Mouse (Mus musculus): ENCODE measurements around the gene Cyb561a3.
"Not testable (repeated sequence)": the region's sequence is repeated elsewhere in the genome, so short reads cannot be mapped to it uniquely, and the experiment has no call there.

Gene Cyb561a3

DNA sequence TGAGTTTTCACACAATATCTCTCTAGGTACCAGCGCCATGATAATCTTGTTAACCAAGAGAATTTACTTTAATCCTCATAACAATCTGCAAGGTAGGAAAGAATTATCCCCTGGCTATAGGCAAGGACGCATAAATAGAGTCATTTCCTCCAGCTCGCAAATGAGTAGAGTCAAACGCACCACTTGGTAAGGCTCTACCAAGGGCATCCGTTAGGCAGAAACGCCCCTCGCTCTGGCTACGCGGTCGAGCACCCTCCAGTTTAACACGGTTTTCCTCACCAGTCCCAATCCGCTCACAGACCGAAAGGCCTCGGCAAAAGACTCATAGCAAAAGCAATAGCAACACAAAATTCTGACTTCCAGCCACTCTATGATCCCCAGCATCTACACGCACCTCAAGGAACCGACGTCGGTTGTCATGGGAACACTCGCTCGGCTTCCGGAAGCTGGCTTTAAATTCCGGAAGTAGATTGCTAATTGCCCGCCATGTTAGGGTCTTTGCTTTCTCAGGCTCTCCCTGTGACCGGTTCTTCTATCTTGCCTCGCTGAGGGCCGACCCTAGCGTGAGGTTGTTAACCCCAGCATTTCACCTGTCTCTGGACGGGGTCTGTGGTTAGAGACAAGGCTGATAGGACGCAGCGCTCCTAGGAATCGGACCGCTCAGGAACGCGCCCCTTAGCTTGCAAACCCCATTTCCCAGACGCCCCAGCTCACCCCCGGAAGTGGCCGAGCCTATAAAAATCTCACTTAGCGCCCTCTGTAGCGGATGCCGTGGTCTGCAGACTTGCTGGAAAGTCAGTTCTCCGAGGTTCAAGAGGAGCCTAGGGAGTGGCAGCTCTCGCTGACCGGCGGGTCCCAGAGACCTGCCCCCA, at the start of gene Cyb561a3, which contains the start of gene Tmem138:
TSS of gene Cyb561a3 (plus strand) at position 483 of the 872 bp plus-strand sequence.
TSS of gene Tmem138 (minus strand) at position 673 of the 872 bp plus-strand sequence.
- peak; percentile 96 for DNase-seq (ENCODE audit: low read depth, low spot score)

GRCm38 (mm10) chr19:10530082-10530481, 46.9 kb upstream of the Cyb561a3 start:
- DNase-seq (ENCODE audit: low read depth, low spot score): peak; percentile 61

DNA sequence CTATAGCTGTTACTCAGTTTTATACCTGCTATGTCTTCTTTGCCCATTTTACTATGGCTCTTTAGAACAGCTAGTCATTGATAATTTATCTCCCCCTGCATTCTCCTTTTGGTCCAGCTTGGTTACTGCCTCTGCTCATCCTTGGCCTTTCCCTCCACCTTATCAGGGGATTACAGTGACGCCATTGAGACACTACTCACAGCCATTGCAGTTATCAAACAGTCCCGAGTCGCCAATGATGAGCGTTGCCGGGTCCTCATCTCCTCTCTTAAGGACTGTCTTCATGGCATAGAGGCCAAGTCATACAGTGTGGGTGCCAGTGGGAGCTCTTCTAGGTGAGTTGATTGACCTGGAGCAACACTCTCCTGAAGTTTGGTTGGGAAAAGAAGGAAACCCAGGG, 37.5 kb upstream of the Cyb561a3 start:
- DNase-seq (ENCODE audit: low read depth, low spot score): no peak

DNA sequence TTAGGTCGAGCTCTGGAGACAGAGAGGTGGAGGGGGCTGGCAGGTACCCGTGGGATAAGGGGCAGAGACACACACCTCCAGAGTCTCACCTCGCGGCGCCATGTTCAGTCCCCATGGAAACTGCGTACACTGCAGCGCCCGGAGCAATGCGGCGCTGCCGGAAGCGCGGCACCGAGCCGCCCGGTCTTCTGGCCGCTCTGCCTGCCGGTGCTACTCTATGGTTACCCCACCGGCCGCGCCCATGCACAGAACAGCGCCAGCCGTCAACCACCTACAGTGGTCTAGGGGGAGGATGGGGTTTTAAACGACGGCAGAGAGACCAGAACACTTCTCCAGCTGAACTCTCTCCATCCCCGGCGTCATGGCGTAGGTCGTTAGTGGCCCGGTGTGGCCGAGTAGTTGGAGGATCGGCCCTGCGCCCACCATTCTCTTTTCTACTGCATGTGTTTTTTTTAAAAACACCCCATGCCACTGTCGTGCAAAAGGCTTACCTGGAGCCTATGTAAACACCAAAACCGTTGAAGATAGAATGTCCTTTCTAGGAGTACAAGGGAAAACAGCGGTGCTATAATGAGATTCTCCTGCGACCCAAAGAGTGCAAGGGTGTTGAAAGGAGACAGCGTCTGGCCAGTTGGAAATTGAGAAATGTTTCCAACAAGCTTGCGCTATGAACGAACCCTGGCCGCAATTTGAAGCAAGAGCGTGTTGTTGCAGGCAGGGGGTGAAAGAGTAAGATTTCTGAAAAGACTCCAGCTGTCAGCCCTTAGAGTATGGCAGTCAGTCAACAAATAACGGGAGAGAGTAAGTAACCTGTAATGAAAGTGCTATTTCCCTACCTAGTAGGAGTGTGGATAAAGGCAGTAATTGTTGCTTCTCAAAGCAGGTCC, 21.1 kb upstream of the Cyb561a3 start, which contains the start of gene Tmem216:
TSS of gene Tmem216 (minus strand) at position 615 of the 887 bp plus-strand sequence.
- DNase-seq (ENCODE audit: low read depth, low spot score): peak; percentile 92

- no peak for DNase-seq (ENCODE audit: low read depth, low spot score)
These were observed 20.0 kb upstream of the Cyb561a3 start for GRCm38 (mm10) chr19:10557001-10557400.

- DNase-seq (ENCODE audit: low read depth, low spot score): no peak
These were observed 19.5 kb upstream of the Cyb561a3 start for GRCm38 (mm10) chr19:10557430-10557829.

DNA sequence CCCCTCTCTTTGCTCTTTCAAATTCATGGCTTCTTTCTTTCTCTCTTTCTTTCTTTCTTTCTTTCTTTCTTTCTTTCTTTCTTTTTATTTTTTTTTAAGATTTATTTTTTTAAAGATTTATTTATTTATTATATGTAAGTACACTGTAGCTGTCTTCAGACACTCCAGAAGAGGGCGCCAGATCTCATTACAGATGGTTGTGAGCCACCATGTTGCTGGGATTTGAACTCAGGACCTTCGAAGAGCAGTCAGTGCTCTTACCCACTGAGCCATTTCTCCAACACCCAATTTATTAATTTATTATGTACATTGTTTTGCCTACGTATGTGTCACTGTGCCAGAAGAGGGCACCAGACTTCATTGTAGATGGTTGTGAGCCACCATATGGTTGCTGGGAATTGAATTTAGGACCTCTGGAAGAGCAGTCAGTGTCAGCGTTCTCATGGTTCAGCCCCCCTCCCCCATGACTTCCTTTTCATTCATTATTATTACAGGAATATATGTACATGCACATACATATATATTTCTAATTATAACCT, 19.1 kb upstream of the Cyb561a3 start:
- DNase-seq (ENCODE audit: low read depth, low spot score): not testable (repeated sequence)

- peak; percentile 39 for DNase-seq (ENCODE audit: low read depth, low spot score)
These were observed 16.9 kb upstream of the Cyb561a3 start for GRCm38 (mm10) chr19:10560108-10560507.

DNA sequence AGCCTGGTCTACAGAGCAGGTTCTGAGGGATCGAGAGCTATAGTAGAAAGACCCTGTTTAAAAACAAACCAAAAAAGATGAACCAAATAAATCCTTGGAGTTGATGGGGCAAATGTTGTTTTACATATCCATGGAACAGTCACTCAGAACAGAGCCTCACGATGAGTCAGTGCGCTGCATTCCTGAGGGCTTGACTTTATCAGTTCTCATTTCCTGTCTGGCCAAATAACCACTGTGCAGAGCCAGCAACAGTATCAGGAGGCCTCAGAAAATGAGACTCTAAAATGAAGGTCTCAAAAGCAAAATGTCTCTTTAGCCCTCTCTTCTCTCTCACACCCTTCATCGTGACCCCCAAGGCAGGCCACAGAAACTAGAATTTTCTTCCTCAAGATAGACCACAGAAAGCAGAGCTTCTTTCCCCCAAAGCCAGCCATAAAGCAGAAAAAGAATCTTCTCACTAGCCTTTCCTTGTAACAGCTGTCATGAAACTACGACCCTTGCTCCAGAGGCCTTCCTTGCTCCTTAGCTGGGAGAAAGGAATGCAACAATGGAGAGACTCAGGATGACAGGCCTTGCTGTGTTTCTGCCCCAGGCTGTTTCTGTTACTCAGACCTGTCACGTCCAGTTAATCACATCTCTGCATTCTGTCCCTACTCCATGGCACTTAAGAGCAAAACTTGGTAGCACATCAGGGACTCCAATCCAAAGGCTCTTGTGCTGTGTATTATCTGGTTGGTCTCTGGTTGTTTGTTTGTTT, 15.2 kb upstream of the Cyb561a3 start:
- no peak for DNase-seq (ENCODE audit: low read depth, low spot score)

- no peak for DNase-seq (ENCODE audit: low read depth, low spot score)
These were observed 14.6 kb upstream of the Cyb561a3 start for GRCm38 (mm10) chr19:10562351-10562750.

DNA sequence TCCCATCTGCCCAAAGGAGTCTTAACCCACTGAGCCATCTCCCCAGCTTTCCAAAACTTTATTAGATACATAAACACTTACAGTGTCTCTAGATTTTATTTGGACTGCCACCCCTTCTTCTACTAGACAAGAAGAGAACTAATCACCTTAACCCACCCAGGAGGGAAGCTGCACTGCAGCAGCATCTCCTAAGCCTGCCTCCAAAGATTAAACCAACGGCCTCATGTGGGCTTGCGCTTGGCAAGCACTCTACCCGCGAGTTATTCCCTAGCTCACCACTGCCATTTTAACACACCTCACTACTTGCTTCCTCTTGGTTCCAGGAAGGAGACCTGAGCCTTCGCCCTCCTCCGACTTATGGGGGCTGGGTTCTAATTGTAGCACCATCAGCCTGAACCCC, 12.7 kb upstream of the Cyb561a3 start:
- no peak for DNase-seq (ENCODE audit: low read depth, low spot score)

DNA sequence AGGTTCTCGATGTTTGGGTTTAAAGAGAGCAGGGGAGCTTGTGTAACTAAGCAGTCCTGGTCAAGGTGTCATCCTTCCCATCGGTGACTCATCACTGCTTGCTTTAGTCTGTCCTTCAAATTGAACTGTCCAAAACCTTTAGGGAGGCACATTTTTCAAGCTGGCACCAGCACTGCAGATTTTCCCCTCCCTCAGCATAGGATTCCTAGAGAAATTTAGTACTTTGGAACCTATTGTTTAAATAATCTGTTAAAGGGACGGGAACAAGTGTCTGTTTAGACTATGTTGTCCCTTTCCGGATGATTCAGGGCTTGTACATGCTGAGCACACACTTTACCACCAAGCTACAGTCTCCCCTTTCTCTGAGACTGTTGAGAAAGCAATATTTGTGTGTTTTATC, 11.8 kb upstream of the Cyb561a3 start:
- DNase-seq (ENCODE audit: low read depth, low spot score): no peak

DNA sequence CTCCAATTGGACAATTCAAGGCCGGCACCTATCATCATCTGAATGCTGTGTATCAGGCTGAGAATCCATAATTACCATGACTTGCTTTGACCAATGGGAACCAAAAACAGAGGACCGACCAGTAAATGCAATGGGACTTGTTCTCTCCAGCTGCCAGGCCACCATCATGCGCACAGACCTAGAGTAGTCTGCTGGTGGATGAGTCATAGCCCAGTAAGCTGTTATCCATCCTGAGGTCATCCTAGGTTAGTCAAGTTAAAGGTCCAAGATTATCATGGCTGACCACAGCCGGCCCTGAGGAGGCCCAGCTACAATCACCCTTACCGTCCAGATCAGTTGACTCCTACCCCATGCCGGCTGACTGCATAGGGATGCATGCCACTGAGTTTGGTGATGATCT, 7.3 kb upstream of the Cyb561a3 start:
- DNase-seq (ENCODE audit: low read depth, low spot score): no peak

GRCm38 (mm10) chr19:10580102-10580501, 3.1 kb downstream of the Cyb561a3 start:
- DNase-seq (ENCODE audit: low read depth, low spot score): no peak

- no peak for DNase-seq (ENCODE audit: low read depth, low spot score)
These were observed 3.8 kb downstream of the Cyb561a3 start for GRCm38 (mm10) chr19:10580761-10581160.

- DNase-seq (ENCODE audit: low read depth, low spot score): no peak
These were observed 5.0 kb downstream of the Cyb561a3 start for GRCm38 (mm10) chr19:10581984-10582383.

- no peak for DNase-seq (ENCODE audit: low read depth, low spot score)
These were observed 6.7 kb downstream of the Cyb561a3 start for GRCm38 (mm10) chr19:10583550-10584146.

DNA sequence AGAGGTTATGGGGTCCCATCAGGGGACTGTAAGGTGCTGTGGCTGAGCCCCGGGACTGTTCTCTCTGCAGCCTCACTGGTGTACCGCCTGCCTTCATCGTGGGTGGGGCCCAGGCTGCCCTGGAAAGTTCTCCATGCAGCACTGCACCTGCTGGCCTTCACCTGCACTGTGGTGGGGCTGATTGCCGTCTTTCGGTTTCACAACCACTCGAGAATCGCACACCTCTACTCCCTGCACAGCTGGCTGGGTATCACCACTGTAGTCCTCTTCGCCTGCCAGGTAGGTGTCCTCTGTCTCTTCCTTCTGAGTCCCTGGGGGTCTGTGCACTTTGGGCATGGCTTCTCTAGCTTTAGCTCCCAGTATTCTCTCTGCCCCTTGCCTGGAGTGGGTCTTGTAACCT, 8.1 kb downstream of the Cyb561a3 start:
- DNase-seq (ENCODE audit: low read depth, low spot score): no peak

DNA sequence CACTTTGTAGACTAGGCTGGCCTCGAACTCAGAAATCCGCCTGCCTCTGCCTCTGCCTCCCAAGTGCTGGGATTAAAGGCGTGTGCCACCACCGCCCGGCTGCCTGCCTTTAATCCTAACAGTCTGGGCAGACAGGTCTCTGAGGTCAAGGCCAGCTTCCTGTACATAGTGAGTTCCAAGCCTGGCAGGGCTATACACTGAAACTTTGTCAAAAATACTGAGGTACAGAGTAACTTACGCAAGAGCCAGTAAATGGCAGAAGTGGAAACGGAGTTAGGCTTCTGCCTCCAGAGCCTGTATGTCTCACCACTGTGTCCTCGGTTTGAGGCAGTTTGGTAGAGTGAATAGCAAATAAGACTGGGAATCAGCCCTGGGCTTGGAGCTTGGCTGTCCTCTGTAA, 10.3 kb downstream of the Cyb561a3 start:
- DNase-seq (ENCODE audit: low read depth, low spot score): no peak

DNA sequence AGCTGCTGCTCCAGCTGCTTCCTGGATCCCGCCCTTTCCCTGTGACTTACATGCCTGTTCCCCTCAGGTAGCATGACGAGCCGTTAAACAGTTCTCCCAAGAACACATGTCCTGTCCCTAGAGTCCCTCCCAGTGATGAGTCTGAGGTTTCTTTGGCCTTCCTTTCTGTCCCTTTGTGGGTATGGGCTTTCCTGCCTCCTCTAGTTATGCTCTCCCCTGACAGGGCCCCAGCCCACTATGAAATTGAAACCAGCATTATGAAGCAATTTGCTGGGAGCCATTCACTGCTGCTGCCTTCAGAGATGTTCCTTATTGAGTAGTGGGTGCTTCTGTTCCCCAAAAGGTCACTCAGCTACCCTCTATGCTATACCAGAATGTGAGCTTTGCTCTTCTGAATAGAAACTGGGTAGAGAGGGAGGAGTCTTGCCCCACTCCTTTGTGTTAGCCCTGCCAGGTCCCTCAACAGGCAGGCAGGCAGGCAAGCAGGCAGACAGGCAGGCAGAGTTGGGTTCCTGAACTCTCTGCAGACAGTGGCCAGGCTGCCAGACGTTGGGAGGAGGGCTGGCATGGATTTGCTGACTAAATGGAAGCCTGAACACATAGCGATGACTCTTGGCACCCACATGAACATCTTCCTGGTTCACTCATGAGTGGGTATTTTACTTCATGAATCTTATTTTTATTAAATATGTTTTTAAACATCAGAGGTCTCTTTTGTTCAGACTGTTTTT, 12.3 kb downstream of the Cyb561a3 start:
- DNase-seq (ENCODE audit: low read depth, low spot score): no peak

Measured in ZHBTc4 (cell line).